21 mouse cellular contexts compared by ENCODE assay signal in genomic region chr9:75846010-75846409, GRCm38 (mm10).
A peak's percentile ranks its signal among the peaks of the same experiment; 100 is the strongest.
DNase-seq lines count a peak whose midpoint lies in the region; ATAC-seq and TF ChIP-seq lines count a peak whose summit lies in the region.
"Had no signal": no experiment of that assay in that cellular context is flagged by ENCODE, and none has a peak within 500 bp of the region (broad histone marks: within the 10 kb centered on the region; RNA-seq: fewer than 3 reads in every experiment).

No protein-coding gene starts in this region.

- H3K27me3 ChIP-seq in kidney, adult 2 months (replicated peaks; ENCODE audit: control insufficient read depth, insufficient read depth, low read length) = no peaks in the 10 kb centered on the region
- H3K27me3 ChIP-seq in kidney, embryonic 16.5 days (ENCODE audit: insufficient read depth, low read length) = no peaks in the 10 kb centered on the region
- no peaks in the 10 kb centered on the region for H3K27me3 ChIP-seq in kidney, postnatal 0 days (ENCODE audit: insufficient read depth, low read length)
- no peaks in the 10 kb centered on the region for H3K27me3 ChIP-seq in liver, postnatal 0 days (ENCODE audit: insufficient read depth, low read length)
- no peaks in the 10 kb centered on the region for H3K27me3 ChIP-seq in hindbrain, embryonic 13.5 days
- H3K27me3 ChIP-seq: heart, embryonic 15.5 days; hindbrain, embryonic 15.5 days had no signal

- H3K4me3 ChIP-seq in kidney, adult 2 months (ENCODE audit: insufficient read depth, low read depth, low read length) = no peak overlapping the region
- no peak overlapping the region for H3K4me3 ChIP-seq in kidney, embryonic 16.5 days (ENCODE audit: low read length)
- no peak overlapping the region for H3K4me3 ChIP-seq in kidney, postnatal 0 days (replicated peaks; ENCODE audit: low read depth, low read length)
- H3K4me3 ChIP-seq in liver, postnatal 0 days (ENCODE audit: low read depth, low read length) = no peak overlapping the region
- no peak overlapping the region for H3K4me3 ChIP-seq in hindbrain, embryonic 13.5 days
- H3K4me3 ChIP-seq: embryonic facial prominence, embryonic 10.5 days; forebrain, embryonic 10.5 days; heart, adult 2 months; heart, embryonic 15.5 days; hindbrain, embryonic 10.5 days; hindbrain, embryonic 15.5 days had no signal

- TF ChIP-seq EP300 in liver, postnatal 0 days (IDR thresholded peaks at IDR 0.05; ENCODE audit: low read depth) = no peak

- no peaks in the 10 kb centered on the region for H3K9me3 ChIP-seq in kidney, embryonic 16.5 days (ENCODE audit: low read length)
- no peaks in the 10 kb centered on the region for H3K9me3 ChIP-seq in kidney, postnatal 0 days (replicated peaks; ENCODE audit: low read length)
- H3K9me3 ChIP-seq in liver, postnatal 0 days (ENCODE audit: low read length) = no peaks in the 10 kb centered on the region
- no peaks in the 10 kb centered on the region for H3K9me3 ChIP-seq in hindbrain, embryonic 13.5 days
- H3K9me3 ChIP-seq: embryonic facial prominence, embryonic 10.5 days; forebrain, embryonic 10.5 days; heart, embryonic 15.5 days; hindbrain, embryonic 10.5 days; hindbrain, embryonic 15.5 days had no signal

- no peak for ATAC-seq in kidney, embryonic 16.5 days (ENCODE audit: low FRiP score, low TSS enrichment)
- peak; percentile 66; the same call in 1 of the 2 replicates for ATAC-seq in kidney, postnatal 0 days (replicated peaks; ENCODE audit: low FRiP score, low read depth)
- ATAC-seq in liver, postnatal 0 days = no peak
- no peak for ATAC-seq in hindbrain, embryonic 13.5 days (ENCODE audit: low FRiP score)
- ATAC-seq: forebrain, embryonic 14.5 days had no signal

- H3K36me3 ChIP-seq in kidney, adult 2 months (ENCODE audit: control insufficient read depth, insufficient read depth, low read length) = no peaks in the 10 kb centered on the region
- no peaks in the 10 kb centered on the region for H3K36me3 ChIP-seq in kidney, embryonic 16.5 days (ENCODE audit: insufficient read depth, low read length)
- no peaks in the 10 kb centered on the region for H3K36me3 ChIP-seq in kidney, postnatal 0 days (ENCODE audit: insufficient read depth, low read length)
- H3K36me3 ChIP-seq in liver, postnatal 0 days (replicated peaks; ENCODE audit: insufficient read depth, low read length) = no peaks in the 10 kb centered on the region
- H3K36me3 ChIP-seq in hindbrain, embryonic 13.5 days = no peaks in the 10 kb centered on the region
- H3K36me3 ChIP-seq: embryonic facial prominence, embryonic 10.5 days; forebrain, embryonic 10.5 days; heart, embryonic 15.5 days; hindbrain, embryonic 10.5 days; hindbrain, embryonic 15.5 days had no signal

- H3K4me2 ChIP-seq in kidney, embryonic 16.5 days (replicated peaks; ENCODE audit: low read depth, low read length) = no peak overlapping the region
- H3K4me2 ChIP-seq in kidney, postnatal 0 days (ENCODE audit: low read length) = no peak overlapping the region
- no peak overlapping the region for H3K4me2 ChIP-seq in liver, postnatal 0 days (ENCODE audit: low read depth, low read length)
- H3K4me2 ChIP-seq in hindbrain, embryonic 13.5 days = no peak overlapping the region
- H3K4me2 ChIP-seq: heart, embryonic 11.5 days; heart, embryonic 15.5 days; hindbrain, embryonic 15.5 days had no signal

- no peak overlapping the region for H3K9ac ChIP-seq in kidney, embryonic 16.5 days (replicated peaks; ENCODE audit: low read length)
- H3K9ac ChIP-seq in kidney, postnatal 0 days (ENCODE audit: low read depth, low read length) = no peak overlapping the region
- no peak overlapping the region for H3K9ac ChIP-seq in liver, postnatal 0 days (replicated peaks)
- H3K9ac ChIP-seq in hindbrain, embryonic 13.5 days = no peak overlapping the region
- H3K9ac ChIP-seq: heart, embryonic 15.5 days; hindbrain, embryonic 15.5 days had no signal

- no peak for TF ChIP-seq POLR2A in kidney, adult 2 months (IDR thresholded peaks at IDR 0.05; ENCODE audit: low read depth, low read length)

- H3K27ac ChIP-seq in kidney, adult 2 months (ENCODE audit: insufficient read depth, low read depth, low read length) = no peak overlapping the region
- no peak overlapping the region for H3K27ac ChIP-seq in kidney, embryonic 16.5 days (ENCODE audit: low read length)
- H3K27ac ChIP-seq in kidney, postnatal 0 days = no peak overlapping the region
- no peak overlapping the region for H3K27ac ChIP-seq in liver, postnatal 0 days (ENCODE audit: low read depth)
- H3K27ac ChIP-seq in hindbrain, embryonic 13.5 days = no peak overlapping the region
- H3K27ac ChIP-seq: embryonic facial prominence, embryonic 10.5 days; forebrain, embryonic 10.5 days; heart, adult 2 months; heart, embryonic 15.5 days; hindbrain, embryonic 10.5 days; hindbrain, embryonic 15.5 days had no signal

- DNase-seq in kidney, adult 2 months = peak; percentile 85
- peak; percentile 29 for DNase-seq in fibroblast of lung, adult 2 months (ENCODE audit: low read depth)
- no peak for DNase-seq in kidney, postnatal 0 days (ENCODE audit: low spot score)
- peak; percentile 53 to 66 for DNase-seq in kidney, postnatal 36 days
- DNase-seq in adrenal gland, postnatal 4 days (ENCODE audit: low spot score in 2 of 2) = no peak
- DNase-seq in liver, postnatal 0 days = no peak
- DNase-seq: adrenal gland, postnatal 10 days; cerebellum, adult 11-12 months; cerebellum, adult 9-10 months; cerebellum, postnatal 25 days; gastrocnemius, postnatal 10 days; heart, adult 2 months had no signal

- TF ChIP-seq CTCF in kidney, adult 2 months (conservative IDR thresholded peaks at IDR 0.05; ENCODE audit: insufficient read depth, insufficient read length, low read depth, low read length) = no peak
- TF ChIP-seq CTCF in kidney, postnatal 0 days (IDR thresholded peaks at IDR 0.05; ENCODE audit: low read depth) = no peak
- no peak for TF ChIP-seq CTCF in liver, postnatal 0 days (IDR thresholded peaks at IDR 0.05; ENCODE audit: low read depth)

- no peaks in the 10 kb centered on the region for H3K4me1 ChIP-seq in kidney, adult 2 months (ENCODE audit: control insufficient read depth, insufficient read depth, low read length)
- H3K4me1 ChIP-seq in kidney, embryonic 16.5 days (ENCODE audit: insufficient read depth, low read length) = no peaks in the 10 kb centered on the region
- no peaks in the 10 kb centered on the region for H3K4me1 ChIP-seq in kidney, postnatal 0 days (replicated peaks; ENCODE audit: insufficient read depth, low read length)
- H3K4me1 ChIP-seq in liver, postnatal 0 days (ENCODE audit: insufficient read depth) = no peaks in the 10 kb centered on the region
- no peaks in the 10 kb centered on the region for H3K4me1 ChIP-seq in hindbrain, embryonic 13.5 days (replicated peaks)
- H3K4me1 ChIP-seq: forebrain, embryonic 10.5 days; heart, embryonic 15.5 days; hindbrain, embryonic 10.5 days; hindbrain, embryonic 15.5 days had no signal

Comparison
In these comparisons a context has a peak if more than half of its experiments do, and no peak if none do; other contexts are left out.
1. DNase-seq: peak in kidney, adult 2 months (single experiment), fibroblast of lung, adult 2 months (single experiment) and kidney, postnatal 36 days (2 of 2); none in kidney, postnatal 0 days (single experiment), adrenal gland, postnatal 4 days (0 of 2) and liver, postnatal 0 days (single experiment).